Mouse (Mus musculus): ENCODE results near the gene Sdr42e1.

Sdr42e1 gene

DNA sequence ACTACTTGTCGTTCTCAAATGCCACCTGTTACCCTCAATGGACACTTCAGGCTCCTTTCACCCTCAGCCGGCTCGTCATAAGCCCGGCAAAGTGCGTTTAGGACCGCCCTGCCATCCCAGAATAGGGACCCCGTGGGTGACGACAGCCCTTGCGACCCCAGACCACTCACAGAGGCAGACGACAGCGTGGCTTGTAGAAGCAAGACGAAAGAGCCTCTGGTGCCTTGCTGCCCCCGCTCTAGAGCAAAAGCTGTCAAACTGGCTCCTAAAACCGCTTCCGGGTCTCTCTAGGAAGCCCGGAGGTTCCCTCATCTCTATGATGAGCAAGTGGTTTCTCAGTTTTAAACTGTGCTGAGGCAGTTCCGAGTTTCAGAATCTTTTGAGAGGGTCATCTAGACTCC, at the start of gene Sdr42e1:
Gene Sdr42e1, minus strand, starts transcription at position 260 of the 401 bp plus-strand sequence.
- no peak for DNase-seq (ENCODE audit: low spot score)

DNA sequence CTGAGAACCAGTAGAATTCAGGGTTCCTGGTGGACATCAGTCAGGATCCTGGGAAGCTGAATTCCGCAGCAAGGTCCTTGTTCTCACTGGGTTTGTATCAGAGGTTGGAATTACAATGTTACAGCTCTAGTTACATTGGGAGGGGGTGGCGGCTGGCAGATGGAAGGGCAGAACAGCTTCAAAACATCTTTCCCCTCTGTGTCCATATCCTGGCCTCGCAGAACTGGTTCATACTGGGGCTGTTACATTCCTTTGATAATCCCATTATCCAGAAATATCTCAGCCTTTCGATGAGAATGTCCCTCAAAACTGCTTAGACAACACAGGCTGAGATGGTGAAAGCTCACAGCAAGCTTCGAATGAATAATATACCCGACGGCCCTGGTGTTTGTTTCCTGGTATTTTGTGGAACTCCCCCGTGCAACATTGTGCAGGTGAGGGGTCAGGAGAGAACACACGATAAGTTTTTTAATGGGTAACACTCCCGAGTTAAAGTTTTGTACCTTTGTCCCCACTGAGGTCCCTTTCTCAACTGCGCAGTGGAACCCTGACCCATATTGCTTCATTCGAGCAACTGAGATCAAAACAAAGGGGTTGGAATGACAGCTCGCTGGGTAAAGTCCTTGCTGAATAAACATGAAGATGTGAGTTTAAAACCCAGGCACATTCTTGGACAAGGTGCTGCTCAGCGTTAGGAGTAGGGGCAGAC, 44.8 kb upstream of the Sdr42e1 start:
- no peak for DNase-seq (ENCODE audit: low spot score)

DNA sequence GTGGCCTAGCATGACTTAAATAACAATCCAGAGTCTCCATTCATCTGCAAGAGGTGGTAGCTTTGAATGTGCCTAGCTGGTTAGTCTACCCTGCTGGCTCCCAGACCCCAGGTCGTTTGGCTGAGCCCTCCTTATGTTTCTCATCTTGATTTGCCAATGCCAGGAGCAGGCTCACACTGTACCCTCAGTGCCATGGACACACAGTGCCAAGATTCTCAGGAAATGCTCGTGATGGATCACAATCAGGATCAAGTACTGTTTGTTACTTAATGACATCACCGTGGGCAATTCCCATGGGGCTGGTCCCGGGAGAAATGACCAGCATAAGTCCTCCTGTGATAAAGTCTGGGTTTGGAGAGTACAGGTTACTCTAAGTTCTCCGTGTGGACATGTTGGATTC, 42.4 kb upstream of the Sdr42e1 start:
- no peak for DNase-seq (ENCODE audit: low spot score)

DNA sequence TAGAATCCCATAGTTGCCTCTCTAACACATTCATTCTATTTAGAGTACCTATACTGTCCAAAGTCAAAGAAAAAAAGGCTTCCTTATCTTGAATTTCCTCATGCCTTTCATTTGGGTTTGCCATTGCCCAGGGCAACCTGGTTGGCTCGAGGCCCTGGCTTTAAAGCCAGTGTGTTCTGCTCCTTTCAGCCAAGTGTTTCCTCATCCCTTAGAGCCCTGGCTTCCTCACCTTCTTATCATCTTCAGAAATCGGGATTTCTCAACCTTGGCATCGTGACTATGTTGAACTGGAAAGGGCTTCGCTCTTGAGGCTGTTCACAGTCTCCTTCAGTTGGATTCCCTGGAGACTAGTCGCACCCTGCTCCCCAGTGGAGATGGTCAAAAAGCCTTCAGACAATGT, 41.1 kb upstream of the Sdr42e1 start:
- no peak for DNase-seq (ENCODE audit: low spot score)

DNA sequence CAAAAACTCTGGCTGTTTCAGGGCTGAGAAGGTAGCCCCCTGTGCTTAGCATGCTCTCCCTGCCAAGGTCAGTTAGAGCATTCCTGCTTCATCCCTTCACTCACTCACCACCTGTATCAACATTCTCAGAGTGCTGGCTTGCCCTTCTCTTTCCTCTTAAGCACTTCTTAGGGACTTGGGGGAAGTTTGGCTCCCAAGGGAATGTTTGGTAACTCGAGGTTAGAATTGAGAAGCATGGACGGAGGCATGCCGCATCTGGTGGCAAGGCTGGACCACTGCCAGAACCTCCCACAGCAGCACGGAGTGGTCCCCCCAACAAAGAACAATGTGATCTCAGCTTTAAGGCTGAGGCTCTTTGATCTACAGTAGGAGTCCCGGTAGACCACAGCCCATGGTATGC, 38.7 kb upstream of the Sdr42e1 start:
- DNase-seq (ENCODE audit: low spot score), result no peak

DNA sequence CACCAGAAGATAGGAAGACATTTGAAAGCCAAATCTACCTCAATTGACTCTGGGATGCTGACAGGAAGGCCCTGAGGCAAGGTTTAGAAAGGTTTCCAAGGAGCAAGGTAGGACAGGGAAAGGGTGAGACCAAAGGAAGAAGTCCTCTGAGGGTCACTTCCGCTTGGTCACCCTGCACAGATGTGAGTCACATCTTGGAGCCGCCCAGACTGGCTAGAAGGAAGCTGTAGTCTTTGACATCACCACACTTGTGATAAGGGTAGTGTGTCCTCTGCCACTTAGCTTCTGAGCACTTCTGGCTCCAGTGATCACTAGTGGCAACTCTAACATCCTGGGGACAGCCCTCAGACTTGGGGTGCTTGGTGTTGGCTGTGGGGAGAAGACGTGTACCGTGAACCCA, 32.7 kb upstream of the Sdr42e1 start:
- no peak for DNase-seq (ENCODE audit: low spot score)

DNA sequence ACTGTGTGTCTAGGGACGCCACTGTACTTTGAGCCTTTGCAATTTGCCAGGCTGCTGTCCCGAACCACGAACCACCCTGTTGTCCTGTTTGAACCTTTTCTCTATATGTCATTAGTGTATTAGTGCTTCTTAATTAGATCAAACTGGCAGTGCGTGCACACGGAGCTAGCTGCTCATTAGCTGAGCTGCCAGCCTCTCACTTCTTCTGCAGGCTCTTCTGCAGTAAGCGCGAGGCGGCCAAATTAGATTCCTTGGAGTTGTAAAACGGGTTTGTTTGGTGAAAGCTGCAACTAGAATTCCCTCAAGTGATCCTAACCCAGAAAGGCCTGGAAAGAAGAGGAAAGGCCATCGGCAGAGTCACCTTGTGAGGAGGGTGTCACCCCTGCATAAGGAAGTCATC, 29.2 kb upstream of the Sdr42e1 start:
- DNase-seq (ENCODE audit: low spot score), result no peak

DNA sequence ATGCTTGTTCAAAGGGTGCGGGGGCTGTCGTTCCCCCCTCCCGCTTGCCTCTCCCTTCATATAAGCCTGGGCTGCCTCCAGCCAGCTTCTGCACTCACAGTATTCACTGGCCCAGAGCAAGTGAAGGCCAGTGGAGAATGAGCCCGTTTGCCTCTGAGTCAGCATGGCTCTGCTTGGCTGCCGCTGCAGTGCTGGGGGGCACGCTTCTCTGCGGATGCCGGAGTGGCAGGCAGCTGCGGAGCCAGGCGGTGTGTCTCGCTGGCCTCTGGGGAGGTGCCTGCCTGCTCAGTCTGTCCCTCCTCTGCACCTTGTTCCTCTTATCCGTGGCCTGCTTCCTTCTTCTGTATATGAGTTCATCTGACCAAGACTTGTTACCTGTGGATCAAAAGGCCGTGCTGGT, 28.4 kb upstream of the Sdr42e1 start, which contains the start of gene Hsd17b2:
Gene Hsd17b2, plus strand, starts transcription at position 46 of the 400 bp plus-strand sequence.
- DNase-seq (ENCODE audit: low spot score), result no peak

DNA sequence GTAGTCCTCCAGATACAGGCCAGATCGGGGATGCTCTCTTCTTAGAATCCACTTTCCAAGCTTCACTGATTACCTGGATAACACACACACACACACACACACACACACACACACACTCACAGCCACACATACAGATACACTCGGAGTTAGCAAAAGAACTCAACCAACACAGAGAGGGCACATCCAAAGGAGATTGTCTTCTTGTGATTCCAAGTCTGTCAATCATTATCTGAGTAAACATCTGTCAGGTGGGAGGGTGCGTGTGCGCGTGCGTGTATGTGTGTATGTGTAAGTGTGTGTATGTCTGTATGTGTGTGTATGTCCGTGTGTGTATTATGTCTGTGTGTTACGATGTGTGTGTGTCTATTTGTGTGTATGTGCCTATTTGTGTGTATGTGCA, 27.8 kb upstream of the Sdr42e1 start:
- no peak for DNase-seq (ENCODE audit: low spot score)

DNA sequence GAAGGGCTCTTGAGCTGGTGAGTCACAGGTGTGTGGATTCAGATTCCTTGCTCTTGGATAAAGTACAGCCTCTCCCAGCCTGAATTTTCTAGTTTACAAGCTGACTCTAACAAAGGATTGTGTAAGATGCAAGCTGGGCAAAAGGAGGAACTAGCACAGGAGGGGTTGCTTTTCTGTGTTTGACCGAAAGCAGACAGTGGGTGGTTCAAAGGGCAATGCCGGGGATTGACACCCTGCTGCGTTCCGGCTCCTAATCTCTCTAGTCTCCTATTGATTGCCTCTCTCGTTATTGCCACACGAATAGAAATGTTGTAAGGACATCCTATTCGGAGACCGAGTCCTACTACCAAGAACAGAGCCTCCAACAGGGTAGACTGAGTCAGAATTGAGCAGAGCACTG, 27.2 kb upstream of the Sdr42e1 start:
- no peak for DNase-seq (ENCODE audit: low spot score)

DNA sequence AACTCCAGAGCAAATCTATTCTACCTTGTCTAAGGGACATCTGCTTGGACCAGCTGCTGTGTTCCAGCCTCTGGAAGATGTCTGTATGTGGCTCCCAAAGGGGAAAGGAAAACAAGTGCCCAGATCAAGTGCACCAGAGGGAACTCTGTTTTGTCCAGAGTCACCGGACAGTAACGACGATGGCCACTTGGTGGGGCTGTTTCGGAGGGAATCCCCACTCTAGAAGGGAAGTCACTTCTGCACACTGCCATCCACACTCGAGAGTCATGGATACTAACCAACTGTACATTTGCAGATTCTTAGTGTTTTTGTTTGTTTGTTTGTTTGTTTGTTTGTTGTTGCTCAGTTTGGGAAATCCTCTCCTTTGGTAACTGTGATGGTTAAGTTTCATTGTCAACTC, 23.8 kb upstream of the Sdr42e1 start:
- DNase-seq (ENCODE audit: low spot score), result no peak

DNA sequence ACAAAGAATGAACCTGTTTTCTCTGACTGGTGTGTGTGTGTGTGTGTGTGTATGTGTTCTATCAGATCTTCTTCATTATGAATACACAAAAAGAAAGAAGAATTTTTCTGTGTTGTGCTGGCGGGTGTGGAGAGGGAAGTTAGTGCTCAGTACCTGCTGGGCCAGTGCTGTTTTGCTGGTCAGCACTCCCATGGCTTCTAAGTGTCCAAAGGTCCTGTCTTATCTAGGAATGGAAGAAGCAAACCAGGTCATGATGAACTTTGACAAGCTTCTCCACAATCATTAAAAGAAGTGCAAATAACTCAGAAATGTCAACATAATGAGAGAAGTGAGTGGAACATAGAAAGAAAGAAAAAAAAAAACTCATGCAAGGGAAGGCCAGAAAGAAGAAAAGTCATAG, 22.1 kb upstream of the Sdr42e1 start:
- no peak for DNase-seq (ENCODE audit: low spot score)

DNA sequence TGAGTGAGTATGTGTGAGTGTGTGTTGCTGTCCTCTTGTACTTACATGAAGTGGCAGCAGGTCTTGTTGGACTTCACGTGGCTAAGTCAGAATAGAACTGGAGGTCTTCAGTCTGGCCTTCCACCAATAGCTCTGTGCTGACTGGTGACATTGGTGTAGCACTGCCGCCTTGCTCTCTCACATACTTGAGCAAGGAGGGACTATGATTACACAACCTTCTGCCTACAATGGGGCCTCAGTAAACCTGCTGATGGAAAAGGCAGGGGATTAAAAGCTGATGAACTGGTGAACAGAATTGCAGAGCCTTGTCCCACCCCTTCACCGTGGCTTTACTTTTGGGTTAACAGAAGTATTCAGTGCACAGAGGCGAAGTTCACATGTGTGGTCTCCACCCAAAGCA, 18.6 kb upstream of the Sdr42e1 start:
- no peak for DNase-seq (ENCODE audit: low spot score)

DNA sequence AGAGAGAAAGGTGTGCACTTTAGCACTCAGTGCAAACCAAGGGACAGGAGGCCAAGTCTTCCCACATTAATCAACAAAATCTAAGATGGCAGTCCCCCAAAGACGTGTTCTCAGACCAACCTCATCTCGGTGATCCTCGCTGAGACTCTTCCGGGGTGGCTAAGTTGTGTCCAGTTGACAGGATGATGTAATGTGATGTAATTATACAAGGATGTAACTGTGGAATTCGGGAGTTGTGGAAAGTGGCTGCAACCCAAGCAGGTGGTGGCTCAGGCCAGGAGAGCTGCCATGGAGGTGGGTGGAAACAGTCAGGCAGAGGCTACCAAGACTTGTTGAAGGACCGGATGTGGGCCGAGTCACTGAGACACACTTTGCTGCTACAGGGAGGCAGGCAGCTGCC, 14.4 kb upstream of the Sdr42e1 start:
- no peak for DNase-seq (ENCODE audit: low spot score)

DNA sequence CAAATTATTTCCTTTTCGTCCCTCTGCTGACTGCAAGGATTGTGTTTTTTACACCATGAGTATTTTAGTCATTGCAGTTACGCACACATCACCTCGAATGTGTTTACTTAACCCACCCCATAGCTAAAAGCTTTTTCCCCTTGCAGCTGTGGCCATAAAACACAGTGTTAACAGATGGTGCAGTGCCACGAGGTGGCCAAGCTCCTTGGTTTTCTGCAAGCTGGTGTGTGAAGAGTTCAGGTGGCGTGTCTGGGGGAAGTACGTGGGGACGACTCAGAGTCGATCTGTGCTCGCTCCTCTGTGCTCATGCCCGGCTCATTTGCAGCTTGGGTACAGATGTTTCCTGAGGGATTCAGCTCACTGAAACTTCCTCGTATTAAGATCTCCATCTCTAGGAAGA, 11.0 kb upstream of the Sdr42e1 start:
- DNase-seq (ENCODE audit: low spot score), result no peak

DNA sequence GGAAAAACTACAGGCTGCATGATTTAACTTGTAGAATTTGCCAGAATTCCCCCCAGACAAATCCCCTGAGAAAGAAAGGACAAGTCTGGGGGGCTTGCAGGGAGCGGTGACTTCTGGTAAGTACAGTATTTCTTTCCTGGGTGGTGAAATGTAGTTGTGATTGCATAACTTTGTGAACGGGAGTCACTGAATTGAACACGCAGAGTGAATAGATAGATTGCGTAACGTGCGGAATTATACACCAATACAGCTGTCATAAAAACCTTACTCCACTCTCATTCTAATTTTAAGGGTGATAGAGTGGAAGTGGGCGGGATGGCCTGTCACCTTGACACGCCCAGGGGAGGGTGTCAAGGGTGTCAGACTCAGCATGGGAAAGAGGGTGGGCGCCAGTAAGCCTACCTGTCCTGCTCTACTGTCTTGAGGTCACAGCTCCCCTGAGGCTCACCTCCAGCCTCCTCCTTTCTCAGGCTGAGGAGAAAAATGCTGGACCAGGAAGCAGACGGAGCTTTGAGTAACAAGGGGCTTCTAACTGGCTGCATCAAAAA, 10.5 kb upstream of the Sdr42e1 start:
- DNase-seq (ENCODE audit: low spot score), result no peak

DNA sequence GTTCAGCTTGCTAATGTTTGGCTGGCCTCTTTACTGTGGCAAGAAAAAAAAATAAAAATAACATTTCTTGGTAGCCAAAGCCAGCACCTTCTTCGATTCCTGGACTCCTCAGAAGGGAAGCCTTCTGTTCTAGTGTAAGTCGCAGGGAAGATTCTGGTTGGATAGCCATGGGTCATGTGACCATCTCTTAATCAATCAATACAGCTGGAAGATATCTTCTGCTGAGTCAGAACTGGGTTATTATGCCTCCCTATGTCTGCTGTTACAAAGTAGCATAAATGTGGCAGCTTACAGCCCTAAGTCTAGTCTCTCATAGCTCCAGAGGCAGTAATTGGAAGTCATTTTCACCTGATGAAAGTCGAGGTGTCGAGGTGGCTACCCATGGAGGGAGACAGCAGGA, 5.2 kb upstream of the Sdr42e1 start:
- DNase-seq (ENCODE audit: low spot score), result no peak

DNA sequence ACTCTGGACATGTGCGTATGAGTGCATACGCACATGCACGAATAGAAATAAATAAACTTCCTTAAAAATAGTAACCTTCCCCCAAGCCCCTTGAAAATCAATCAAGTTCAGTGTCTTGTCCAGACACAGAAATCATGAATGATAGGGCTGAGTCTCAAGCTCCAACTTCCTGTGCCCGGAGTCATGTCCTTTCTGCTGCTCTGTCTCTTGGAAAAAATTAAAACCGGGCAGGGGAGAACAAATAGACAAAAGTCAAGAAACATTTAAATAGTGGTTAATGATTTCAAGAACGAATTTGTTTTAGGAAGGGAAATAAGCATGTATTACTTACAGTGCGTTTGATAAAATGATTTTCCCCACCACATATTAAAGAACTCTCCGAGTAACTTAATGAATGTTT, 3.5 kb upstream of the Sdr42e1 start:
- no peak for DNase-seq (ENCODE audit: low spot score)

DNA sequence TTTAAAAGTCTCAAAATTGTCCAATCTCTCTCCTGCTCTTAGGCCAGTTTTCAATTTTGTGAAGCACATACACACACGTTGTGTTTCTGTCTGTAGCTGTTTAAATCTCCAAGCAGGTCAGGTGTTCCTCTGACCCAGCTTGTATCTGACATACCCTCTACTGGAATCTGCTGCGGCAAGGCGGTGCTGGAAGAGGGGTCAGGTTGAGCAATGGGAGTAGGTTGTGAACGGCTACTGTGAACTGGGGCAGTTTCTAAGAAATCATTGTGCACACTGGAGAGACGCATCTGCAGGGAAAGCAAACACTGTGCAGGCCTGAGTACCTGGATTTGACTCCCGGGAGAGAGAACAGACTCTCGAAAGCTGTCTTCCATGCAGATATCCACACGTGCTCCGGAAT, 3.0 kb upstream of the Sdr42e1 start:
- no peak for DNase-seq (ENCODE audit: low spot score)

DNA sequence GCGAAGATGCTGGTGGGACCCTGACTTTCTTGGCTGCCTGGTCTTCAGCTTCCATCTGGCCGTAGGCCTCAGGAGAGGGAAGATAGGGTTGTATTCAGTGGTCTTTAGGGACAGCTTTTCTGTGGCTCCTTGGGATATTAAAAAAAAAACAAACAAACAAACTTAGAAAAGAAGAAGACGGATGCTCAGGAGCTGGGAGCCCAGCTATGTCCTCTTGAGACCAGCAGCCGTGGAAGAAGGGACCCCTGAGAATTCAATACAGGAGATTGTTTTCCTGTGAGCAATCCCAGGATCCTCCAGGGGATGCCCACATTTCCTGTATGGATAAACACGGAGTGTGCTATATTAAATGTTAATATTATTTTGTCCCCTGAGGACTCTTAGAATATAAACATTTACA, 1.7 kb upstream of the Sdr42e1 start:
- DNase-seq (ENCODE audit: low spot score), result no peak

DNA sequence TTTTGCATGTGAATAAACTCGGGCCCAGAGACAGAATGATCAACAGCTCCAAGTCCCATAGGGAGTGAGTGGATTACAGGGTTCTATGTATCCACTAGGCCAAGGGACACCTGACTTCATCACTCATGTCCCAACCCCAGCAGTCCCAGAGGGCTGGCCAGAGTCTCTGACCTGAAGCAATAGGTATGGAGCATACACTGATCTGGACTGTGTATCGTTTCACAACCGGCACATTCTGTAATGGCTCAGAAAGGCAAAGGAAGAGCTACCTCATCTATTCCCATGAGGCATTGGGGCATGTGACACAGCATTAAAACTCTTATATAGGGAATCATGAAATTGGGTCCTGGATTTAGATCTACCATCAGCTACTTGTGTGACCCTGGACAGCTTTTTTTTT, 931 bp downstream of the Sdr42e1 start:
- DNase-seq (ENCODE audit: low spot score), result no peak

DNA sequence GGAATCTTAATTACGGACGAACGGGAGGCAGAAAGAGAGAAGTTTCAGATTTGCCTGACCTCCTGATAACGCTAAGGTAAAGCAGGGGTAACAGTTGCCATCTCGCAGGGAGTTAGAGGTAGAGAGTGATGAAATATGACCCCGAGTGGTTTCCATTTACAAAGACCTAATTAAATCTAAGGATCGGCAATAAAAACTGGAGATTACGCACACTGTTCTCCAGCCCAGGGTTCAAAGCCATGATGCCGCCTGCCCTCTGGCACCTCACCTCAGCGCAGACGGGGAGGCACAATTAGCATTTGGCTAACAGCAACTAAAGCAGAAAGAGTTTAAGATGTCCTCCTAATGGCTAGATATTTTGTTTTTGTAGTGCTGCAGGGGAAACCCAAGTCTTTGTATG, 3.0 kb downstream of the Sdr42e1 start:
- no peak for DNase-seq (ENCODE audit: low spot score)

DNA sequence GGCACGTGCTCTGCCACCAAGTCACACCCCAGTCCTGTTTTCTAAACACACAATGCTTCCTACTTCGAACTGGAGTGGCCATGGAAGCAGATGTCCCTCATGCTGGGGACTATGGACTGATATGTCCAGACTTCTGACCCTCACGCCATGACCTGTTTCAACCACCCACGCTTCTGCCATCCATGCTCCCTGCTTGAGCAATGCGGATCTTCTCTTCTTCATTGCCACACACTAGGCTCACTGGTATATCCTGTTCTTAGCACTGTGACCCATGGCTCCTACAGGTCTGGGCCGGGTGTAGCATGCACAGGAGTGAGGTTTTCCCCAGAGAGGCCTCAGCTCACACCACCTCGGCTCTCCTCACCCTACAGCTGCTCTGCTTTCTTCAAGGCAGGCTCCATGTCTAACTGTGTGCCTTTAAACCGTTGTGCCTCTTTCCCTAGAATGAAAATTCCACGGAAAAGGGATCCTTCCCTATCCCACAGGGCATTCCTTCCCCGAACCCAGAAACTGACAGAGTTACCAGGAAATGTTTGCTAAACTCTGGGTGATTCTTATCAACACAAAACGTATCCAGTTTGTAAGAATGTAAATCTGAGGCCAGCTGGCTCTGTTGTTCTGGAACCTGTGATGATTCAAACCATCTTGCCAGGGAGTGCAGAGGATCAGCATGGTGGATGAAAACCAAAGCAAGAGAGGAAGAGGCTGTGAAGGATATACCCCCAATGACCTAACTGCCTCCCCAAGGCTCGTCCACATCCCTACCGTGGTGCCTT, 6.0 kb downstream of the Sdr42e1 start:
- DNase-seq (ENCODE audit: low spot score), result no peak
